ENCODE assay signal across 9 mouse cellular contexts in genomic region chr9:44093612-44094503, GRCm38 (mm10). TPM values are rescaled to one million over a fixed set of nuclear protein-coding genes. Genes with fewer than 3 reads are reported as not detected.
A peak's percentile ranks its signal among the peaks of the same experiment; 100 is the strongest.
DNase-seq lines count a peak whose midpoint lies in the region; ATAC-seq and TF ChIP-seq lines count a peak whose summit lies in the region.
"Had no signal": no experiment of that assay in that cellular context is flagged by ENCODE, and none has a peak within 500 bp of the region (broad histone marks: within the 10 kb centered on the region; RNA-seq: fewer than 3 reads in every experiment).

No protein-coding gene starts in this region.

- no peak for ATAC-seq in hindbrain, embryonic 13.5 days (ENCODE audit: low FRiP score)

- peak overlapping the region; percentile 49 for H3K4me2 ChIP-seq in hindbrain, embryonic 13.5 days
- H3K4me2 ChIP-seq: embryonic facial prominence, embryonic 12.5 days had no signal

- WGBS in cerebellum, adult 2 months = 17% methylated on average over 24 of the region's 24 CpGs
- WGBS in hindbrain, embryonic 13.5 days = 28% methylated on average over 24 of the region's 24 CpGs

- DNase-seq in cerebellum, adult 2 months = peak; percentile 85 to 90
- DNase-seq in frontal cortex, adult 2 months (ENCODE audit: extremely low spot score in 1 of 2, low spot score in 1 of 2) = peak; percentile 71 to 91
- DNase-seq in left cerebral cortex, adult 11 months (ENCODE audit: low spot score) = peak; percentile 71
- peak; percentile 80 to 85 for DNase-seq in lung, postnatal 4 days
- peak; percentile 90 for DNase-seq in right cerebral cortex, adult 18-20 months
- peak; percentile 94 for DNase-seq in thymus, postnatal 4 days

- no peak overlapping the region for H3K9ac ChIP-seq in ES-Bruce4 (ENCODE audit: low read depth, poor library complexity, severe bottlenecking)
- no peak overlapping the region for H3K9ac ChIP-seq in hindbrain, embryonic 13.5 days
- H3K9ac ChIP-seq: embryonic facial prominence, embryonic 12.5 days had no signal

- H3K9me3 ChIP-seq in ES-Bruce4 (replicated peaks; ENCODE audit: control insufficient read depth, insufficient read depth, low read length, poor library complexity, severe bottlenecking) = no peaks in the 10 kb centered on the region
- H3K9me3 ChIP-seq in hindbrain, embryonic 13.5 days = no peaks in the 10 kb centered on the region
- H3K9me3 ChIP-seq: embryonic facial prominence, embryonic 12.5 days had no signal

- no peaks in the 10 kb centered on the region for H3K36me3 ChIP-seq in ES-Bruce4 (ENCODE audit: control insufficient read depth, insufficient read depth, low read length, poor library complexity, severe bottlenecking)
- H3K36me3 ChIP-seq in hindbrain, embryonic 13.5 days = no peaks in the 10 kb centered on the region; the same call in 1 of the 2 replicates

- TF ChIP-seq CTCF in ES-Bruce4 (IDR thresholded peaks at IDR 0.05; ENCODE audit: low read depth, low read length) = peak; percentile 97
- peak; percentile 89 for TF ChIP-seq CTCF in cerebellum, adult 2 months (IDR thresholded peaks at IDR 0.05; ENCODE audit: borderline replicate concordance, insufficient read depth, low read depth, low read length)

- H3K27me3 ChIP-seq in ES-Bruce4 (ENCODE audit: control insufficient read depth, insufficient read depth, low read length, poor library complexity, severe bottlenecking) = no peaks in the 10 kb centered on the region
- no peaks in the 10 kb centered on the region for H3K27me3 ChIP-seq in cerebellum, adult 2 months (ENCODE audit: control insufficient read depth, insufficient read depth, low read length)
- H3K27me3 ChIP-seq in hindbrain, embryonic 13.5 days = peaks cover 11% of the 10 kb centered on the region
- H3K27me3 ChIP-seq: embryonic facial prominence, embryonic 12.5 days had no signal

- peak; percentile 34; the same call in 1 of the 2 replicates for TF ChIP-seq EP300 in ES-Bruce4 (IDR thresholded peaks at IDR 0.05; ENCODE audit: insufficient read depth, low read depth, low read length)

- TF ChIP-seq POLR2A in ES-Bruce4 (IDR thresholded peaks at IDR 0.05; ENCODE audit: insufficient read depth, low read length) = no peak
- no peak for TF ChIP-seq POLR2A in cerebellum, adult 2 months (IDR thresholded peaks at IDR 0.05; ENCODE audit: borderline replicate concordance, insufficient read depth, low read length)

- no peak overlapping the region for H3K4me3 ChIP-seq in ES-Bruce4 (ENCODE audit: low read depth, low read length)
- H3K4me3 ChIP-seq in cerebellum, adult 2 months (replicated peaks; ENCODE audit: insufficient read depth, low read depth, low read length) = no peak overlapping the region
- peak overlapping the region; percentile 21; the same call in 1 of the 2 replicates for H3K4me3 ChIP-seq in hindbrain, embryonic 13.5 days
- H3K4me3 ChIP-seq: embryonic facial prominence, embryonic 12.5 days had no signal

- H3K27ac ChIP-seq in ES-Bruce4 (ENCODE audit: insufficient read depth, low read length) = no peak overlapping the region
- 0 out of 2 replicates have a peak overlapping the region, but pooled peaks have one; percentile 1 for H3K27ac ChIP-seq in cerebellum, adult 2 months (ENCODE audit: insufficient read depth, low read length)
- H3K27ac ChIP-seq in hindbrain, embryonic 13.5 days = no peak overlapping the region
- H3K27ac ChIP-seq: embryonic facial prominence, embryonic 12.5 days had no signal

- no peaks in the 10 kb centered on the region for H3K4me1 ChIP-seq in ES-Bruce4 (ENCODE audit: control insufficient read depth, insufficient read depth, low read length)
- peaks cover 30% of the 10 kb centered on the region for H3K4me1 ChIP-seq in cerebellum, adult 2 months (ENCODE audit: control insufficient read depth, insufficient read depth, low read length)
- peaks cover 17% of the 10 kb centered on the region for H3K4me1 ChIP-seq in hindbrain, embryonic 13.5 days (replicated peaks)

RNA-seq across cellular contexts. Expression of gene Mfrp, which starts 7.7 kb away (rescaled TPM):
- not detected in 2 replicates for polyA plus RNA-seq in ES-Bruce4 (2011; ENCODE audit: insufficient read depth, insufficient read length, low read depth, missing spikeins)
- 2.7 and 7.3 TPM in 2 replicates for polyA plus RNA-seq in cerebellum, adult 2 months (2012; rRNA removed)
- polyA plus RNA-seq in frontal cortex, adult 2 months (2012; rRNA removed) = 0.14 and 0.21 TPM in 2 replicates
- 0.22 TPM in 1 of 2 replicates, not detected in the other for polyA plus RNA-seq in hindbrain, embryonic 13.5 days (2015; fragmentation: Nextera tagmentation; extraction: Ambion mirVana)

RNA-seq across cellular contexts. Expression of gene C1qtnf5, which starts 13.2 kb away (rescaled TPM):
- polyA plus RNA-seq in ES-Bruce4 (2011; ENCODE audit: insufficient read depth, insufficient read length, low read depth, missing spikeins) = not detected in 2 replicates
- polyA plus RNA-seq in cerebellum, adult 2 months (2012; rRNA removed) = 26.0 and 29.1 TPM in 2 replicates
- 31.7 and 39.5 TPM in 2 replicates for polyA plus RNA-seq in frontal cortex, adult 2 months (2012; rRNA removed)
- 3.2 and 5.3 TPM in 2 replicates for polyA plus RNA-seq in hindbrain, embryonic 13.5 days (2015; fragmentation: Nextera tagmentation; extraction: Ambion mirVana)

RNA-seq across cellular contexts. Expression of gene Gm49380, which starts 19.4 kb away (rescaled TPM):
- 0.49 and 0.67 TPM in 2 replicates for polyA plus RNA-seq in ES-Bruce4 (2011; ENCODE audit: insufficient read depth, insufficient read length, low read depth, missing spikeins)
- polyA plus RNA-seq in cerebellum, adult 2 months (2012; rRNA removed) = 0.41 and 0.75 TPM in 2 replicates
- 0.16 and 0.21 TPM in 2 replicates for polyA plus RNA-seq in frontal cortex, adult 2 months (2012; rRNA removed)
- 0.12 and 0.49 TPM in 2 replicates for polyA plus RNA-seq in hindbrain, embryonic 13.5 days (2015; fragmentation: Nextera tagmentation; extraction: Ambion mirVana)

RNA-seq across cellular contexts. Expression of gene Rnf26, which starts 19.5 kb away (rescaled TPM):
- polyA plus RNA-seq in ES-Bruce4 (2011; ENCODE audit: insufficient read depth, insufficient read length, low read depth, missing spikeins) = 34.1 and 34.3 TPM in 2 replicates
- polyA plus RNA-seq in cerebellum, adult 2 months (2012; rRNA removed) = 31.2 and 34.0 TPM in 2 replicates
- 26.9 and 29.0 TPM in 2 replicates for polyA plus RNA-seq in frontal cortex, adult 2 months (2012; rRNA removed)
- 27.9 and 29.2 TPM in 2 replicates for polyA plus RNA-seq in hindbrain, embryonic 13.5 days (2015; fragmentation: Nextera tagmentation; extraction: Ambion mirVana)

RNA-seq across cellular contexts. Expression of gene Usp2, which starts 27.0 kb away (rescaled TPM):
- polyA plus RNA-seq in ES-Bruce4 (2011; ENCODE audit: insufficient read depth, insufficient read length, low read depth, missing spikeins) = 9.6 and 14.2 TPM in 2 replicates
- polyA plus RNA-seq in cerebellum, adult 2 months (2012; rRNA removed) = 43.5 and 47.1 TPM in 2 replicates
- 40.2 and 44.9 TPM in 2 replicates for polyA plus RNA-seq in frontal cortex, adult 2 months (2012; rRNA removed)
- polyA plus RNA-seq in hindbrain, embryonic 13.5 days (2015; fragmentation: Nextera tagmentation; extraction: Ambion mirVana) = 8.1 and 12.2 TPM in 2 replicates
